Mouse (Mus musculus) cerebellum, adult 18-20 months (tissue): ENCODE results near the gene Cse1l.

ENCODE experiments used
- DNase-seq, 2 experiments: peaks; one replicate each; pipeline ENCODE4 v3.0.0; 2021

Gene Cse1l

GRCm38 (mm10) chr2:166977490-166977889 is 71.7 kb downstream of the Cse1l start:
- DNase-seq = no peak

GRCm38 (mm10) chr2:166980161-166980560 is 74.3 kb downstream of the Cse1l start:
- DNase-seq = no peak

GRCm38 (mm10) chr2:166983351-166983894 is 77.6 kb downstream of the Cse1l start:
- no peak for DNase-seq

- no peak for DNase-seq
Observed at GRCm38 (mm10) chr2:166990861-166991260, 85.0 kb downstream of the Cse1l start.

GRCm38 (mm10) chr2:166991945-166992344 is 86.1 kb downstream of the Cse1l start:
- DNase-seq = no peak

GRCm38 (mm10) chr2:166995021-166995795 is 89.4 kb downstream of the Cse1l start:
- DNase-seq = peak; percentile 34 to 37
